Mouse (Mus musculus): ENCODE data around the gene Vmn1r116.
"Not testable (repeated sequence)": the region's sequence is repeated elsewhere in the genome, so short reads cannot be mapped to it uniquely, and the experiment has no call there.

Vmn1r116 gene

DNA sequence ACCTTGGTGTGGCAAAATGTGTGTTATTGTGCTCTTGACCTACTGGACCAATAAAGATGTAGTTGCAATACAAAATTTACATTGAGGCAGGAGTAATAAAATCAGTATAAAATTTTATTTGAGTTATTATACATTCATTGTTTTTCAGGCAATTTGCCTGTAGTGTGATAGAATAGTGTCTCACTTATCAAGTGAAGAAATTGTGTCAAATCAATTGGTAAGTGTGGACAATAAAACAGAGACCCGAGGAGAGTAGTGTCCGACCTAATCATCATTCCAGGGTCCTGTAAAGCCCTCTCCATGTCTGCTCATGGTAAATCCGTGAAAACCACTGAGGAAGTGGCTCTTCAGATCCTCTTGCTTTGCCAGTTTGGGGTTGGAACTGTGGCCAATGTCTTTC lies at the start of gene Vmn1r116:
TSS of gene Vmn1r116 (plus strand) at position 301 of the 400 bp plus-strand sequence.
- DNase-seq (ENCODE audit: low read depth, low spot score) = not testable (repeated sequence)

GRCm38 (mm10) chr7:20844885-20845284 lies 27.2 kb upstream of the Vmn1r116 start, which contains the start of gene Vmn1r115:
Vmn1r115 (minus strand) TSS chr7:20844985.
- DNase-seq (ENCODE audit: low read depth, low spot score) = not testable (repeated sequence)

- not testable (repeated sequence) for DNase-seq (ENCODE audit: low read depth, low spot score)
Observed at GRCm38 (mm10) chr7:20884021-20884420, 12.0 kb downstream of the Vmn1r116 start, which contains the start of gene Vmn1r117. Vmn1r117 (minus strand) TSS chr7:20884121.

DNA sequence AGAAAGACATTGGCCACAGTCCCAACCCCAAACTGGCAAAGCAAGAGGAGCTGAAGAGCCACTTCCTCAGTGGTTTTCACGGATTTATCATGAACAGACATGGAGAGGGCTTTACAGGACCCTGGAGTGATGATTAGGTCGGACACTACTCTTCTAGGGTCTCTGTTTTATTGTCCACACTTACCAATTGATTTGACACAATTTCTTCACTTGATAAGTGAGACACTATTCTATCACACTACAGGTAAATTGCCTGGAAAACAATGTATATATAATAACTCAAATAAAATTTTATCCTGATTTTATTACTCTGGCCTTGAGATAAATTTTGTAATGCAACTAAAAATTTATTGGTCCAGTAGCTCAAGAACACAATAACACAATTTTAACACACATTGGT lies 40.2 kb downstream of the Vmn1r116 start, which contains the start of gene Vmn1r118:
TSS of gene Vmn1r118 (minus strand) at position 101 of the 400 bp plus-strand sequence.
- not testable (repeated sequence) for DNase-seq (ENCODE audit: low read depth, low spot score)

Data from embryo, embryonic 11.5 days (tissue).